Mouse (Mus musculus) frontal cortex, postnatal 36 days (tissue): ENCODE measurements around the gene Rala.
"Not testable (repeated sequence)": the region's sequence is repeated elsewhere in the genome, so short reads cannot be mapped to it uniquely, and the experiment has no call there.

Experiments
- DNase-seq, 2 experiments: peaks; one replicate each; pipeline ENCODE4 v3.0.0; 2022; ENCODE audit warnings: low spot score in 2 of 2

Rala gene

GRCm38 (mm10) chr13:17944078-17944917, at the start of gene Rala:
TSS of gene Rala (minus strand) at chr13:17944239.
- DNase-seq, result peak; percentile 91 to 94

- DNase-seq, result no peak
Observed at GRCm38 (mm10) chr13:17993515-17993847, 49.4 kb upstream of the Rala start.

GRCm38 (mm10) chr13:17992697-17993514, 48.9 kb upstream of the Rala start, which contains the start of gene Yae1d1:
TSS of gene Yae1d1 (minus strand) at chr13:17993349.
- peak; percentile 89 to 90 for DNase-seq

GRCm38 (mm10) chr13:17992009-17992408, 48.0 kb upstream of the Rala start:
- no peak for DNase-seq

GRCm38 (mm10) chr13:17983194-17983593, 39.2 kb upstream of the Rala start:
- DNase-seq, result peak; percentile 47 to 65

GRCm38 (mm10) chr13:17982634-17983033, 38.6 kb upstream of the Rala start:
- no peak for DNase-seq

- DNase-seq, result no peak
Observed at GRCm38 (mm10) chr13:17976854-17977739, 33.1 kb upstream of the Rala start.

- DNase-seq, result no peak
Observed at GRCm38 (mm10) chr13:17975891-17976290, 31.9 kb upstream of the Rala start.

- no peak for DNase-seq
Observed at GRCm38 (mm10) chr13:17975457-17975856, 31.4 kb upstream of the Rala start.

GRCm38 (mm10) chr13:17974734-17975133, 30.7 kb upstream of the Rala start:
- DNase-seq, result no peak

GRCm38 (mm10) chr13:17960613-17961012, 16.6 kb upstream of the Rala start:
- no peak for DNase-seq

GRCm38 (mm10) chr13:17954282-17954681, 10.2 kb upstream of the Rala start:
- DNase-seq, result no peak

- DNase-seq, result not testable (repeated sequence)
Observed at GRCm38 (mm10) chr13:17950581-17950980, 6.5 kb upstream of the Rala start.

- no peak for DNase-seq
Observed at GRCm38 (mm10) chr13:17949555-17949954, 5.5 kb upstream of the Rala start.

GRCm38 (mm10) chr13:17943306-17944077, 547 bp downstream of the Rala start:
- peak; percentile 29 to 38 for DNase-seq

GRCm38 (mm10) chr13:17942338-17942737, 1.7 kb downstream of the Rala start:
- no peak for DNase-seq

- no peak for DNase-seq
Observed at GRCm38 (mm10) chr13:17907309-17907708, 36.7 kb downstream of the Rala start.

- no peak for DNase-seq
Observed at GRCm38 (mm10) chr13:17901474-17901873, 42.6 kb downstream of the Rala start.

- peak in 1 of 2 experiments; percentile 11 for DNase-seq
Observed at GRCm38 (mm10) chr13:17900641-17901040, 43.4 kb downstream of the Rala start.

GRCm38 (mm10) chr13:17897040-17897439, 47.0 kb downstream of the Rala start:
- DNase-seq, result no peak

GRCm38 (mm10) chr13:17891545-17891944, 52.5 kb downstream of the Rala start:
- DNase-seq, result peak; percentile 33 to 50
